Mouse (Mus musculus): ENCODE measurements at regions not wholly inside any gene's neighbourhood (a gene's known extent, or its start where the extent isn't known, plus 50 kb on each side); places are given as distances from the start of the nearest gene placed in this dataset.

DNA sequence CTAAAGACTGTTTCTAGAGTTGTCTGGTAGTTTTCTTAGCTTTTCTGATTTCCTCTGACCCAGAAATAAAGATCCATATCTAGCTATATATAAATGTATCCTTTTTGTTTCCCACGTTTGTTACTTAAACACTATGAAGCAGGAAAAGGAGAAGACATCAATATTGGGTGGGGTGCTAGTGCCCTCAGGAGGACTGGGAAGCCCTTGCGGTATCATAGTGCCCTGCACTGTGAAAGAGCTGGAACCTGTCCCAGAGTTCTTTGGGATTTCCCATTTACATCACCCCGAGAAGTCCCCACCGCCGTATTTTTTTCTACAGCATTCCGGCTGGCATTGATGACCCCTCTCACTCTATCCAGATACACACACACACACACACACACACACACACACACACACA, 119.3 kb upstream of the Hmgn3 start:
- 47% methylated on average over 6 of the region's 6 CpGs for WGBS
- no peak for DNase-seq
- Histone ChIP-seq H3K27ac (no peak overlapping the region), H3K36me3 (ENCODE audit: control insufficient read depth, insufficient read depth, low read length) (no peaks in the 10 kb centered on the region), H3K4me1 (ENCODE audit: control insufficient read depth, insufficient read depth, low read length) (no peaks in the 10 kb centered on the region), H3K4me3 (no peak overlapping the region), H3K27me3 (ENCODE audit: control insufficient read depth, insufficient read depth, low read length) (no peaks in the 10 kb centered on the region), H3K9ac (ENCODE audit: low read depth, low read length) (no peak overlapping the region), H3K79me2 (replicated peaks; ENCODE audit: control insufficient read depth, insufficient read depth, low read length) (no peaks in the 10 kb centered on the region)
- TF ChIP-seq EP300 (IDR thresholded peaks at IDR 0.05; ENCODE audit: insufficient read depth, low read depth, low read length) (no peak), POLR2A (IDR thresholded peaks at IDR 0.05; ENCODE audit: insufficient read depth, low read depth, low read length) (no peak), CTCF (IDR thresholded peaks at IDR 0.05) (peak; percentile 41)
- intact Hi-C loops (cut with DNase I) = no loop called here

DNA sequence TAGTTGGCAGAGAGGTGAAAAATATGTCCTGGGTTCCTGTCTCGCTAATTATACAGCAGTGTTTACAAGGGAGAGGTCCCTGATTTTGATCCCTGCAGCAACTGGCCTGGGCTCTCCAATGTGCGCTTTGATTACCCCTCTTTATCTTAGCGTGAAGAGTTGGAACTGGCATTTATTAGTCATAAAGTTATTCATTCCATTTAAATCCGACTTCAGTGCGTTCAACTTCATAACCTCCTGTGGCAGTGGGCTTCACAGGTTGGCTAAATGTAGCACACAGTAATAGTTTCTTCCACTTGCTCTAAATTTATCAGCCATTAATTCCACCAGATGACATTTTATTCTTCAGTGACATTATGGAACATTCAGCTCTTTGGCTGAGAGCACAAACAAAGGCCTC, 113.0 kb upstream of the Hmgn3 start:
- no peak overlapping the region for H3K9ac ChIP-seq (ENCODE audit: low read depth, low read length)
- H3K36me3 ChIP-seq (ENCODE audit: control insufficient read depth, insufficient read depth, low read length) = peaks cover 2% of the 10 kb centered on the region; the same call in 1 of the 2 replicates
- H3K27ac ChIP-seq = no peak overlapping the region
- intact Hi-C loops (cut with DNase I) = loop anchor here (5.0 kb wide), 1 partner anchor 88 kb away; no protein-coding TSS in a partner anchor
- TF ChIP-seq POLR2A (IDR thresholded peaks at IDR 0.05; ENCODE audit: insufficient read depth, low read depth, low read length) (no peak), EP300 (IDR thresholded peaks at IDR 0.05; ENCODE audit: insufficient read depth, low read depth, low read length) (no peak), CTCF (IDR thresholded peaks at IDR 0.05) (no peak)
- H3K4me3 ChIP-seq = no peak overlapping the region
- DNase-seq = no peak
- peaks cover 1% of the 10 kb centered on the region; the same call in 1 of the 2 replicates for H3K4me1 ChIP-seq (ENCODE audit: control insufficient read depth, insufficient read depth, low read length)
- WGBS = 84% methylated on average over 5 of the region's 5 CpGs
- no peaks in the 10 kb centered on the region for H3K79me2 ChIP-seq (replicated peaks; ENCODE audit: control insufficient read depth, insufficient read depth, low read length)
- H3K27me3 ChIP-seq (ENCODE audit: control insufficient read depth, insufficient read depth, low read length) = no peaks in the 10 kb centered on the region

DNA sequence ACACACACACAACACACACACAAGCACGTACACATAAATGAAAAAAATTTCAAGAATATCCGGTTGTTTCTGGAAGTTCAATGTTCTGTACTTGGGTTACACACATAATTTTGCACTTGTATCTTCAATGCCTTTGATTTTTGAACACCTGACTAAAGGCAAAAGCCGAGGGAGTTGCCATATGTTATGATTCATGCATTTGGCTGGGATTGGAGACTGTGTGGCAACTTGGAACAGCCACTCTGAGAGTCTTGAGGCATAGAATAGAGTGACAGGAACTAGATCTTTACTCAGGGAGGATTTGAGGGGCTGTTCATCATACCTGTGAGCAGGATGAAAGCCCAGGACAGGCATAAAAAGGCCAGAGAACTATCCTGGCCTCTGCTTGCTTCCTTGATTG, 112.5 kb upstream of the Hmgn3 start:
- DNase-seq = no peak
- Histone ChIP-seq H3K36me3 (ENCODE audit: control insufficient read depth, insufficient read depth, low read length) (peaks cover 2% of the 10 kb centered on the region; the same call in 1 of the 2 replicates), H3K4me1 (ENCODE audit: control insufficient read depth, insufficient read depth, low read length) (peaks cover 1% of the 10 kb centered on the region; the same call in 1 of the 2 replicates), H3K27ac (no peak overlapping the region), H3K79me2 (replicated peaks; ENCODE audit: control insufficient read depth, insufficient read depth, low read length) (no peaks in the 10 kb centered on the region), H3K4me3 (no peak overlapping the region), H3K9ac (ENCODE audit: low read depth, low read length) (no peak overlapping the region), H3K27me3 (ENCODE audit: control insufficient read depth, insufficient read depth, low read length) (no peaks in the 10 kb centered on the region)
- TF ChIP-seq EP300 (IDR thresholded peaks at IDR 0.05; ENCODE audit: insufficient read depth, low read depth, low read length) = no peak
- TF ChIP-seq POLR2A (IDR thresholded peaks at IDR 0.05; ENCODE audit: insufficient read depth, low read depth, low read length) = no peak
- TF ChIP-seq CTCF (IDR thresholded peaks at IDR 0.05) = no peak
- WGBS = 84% methylated on average over 3 of the region's 3 CpGs
- intact Hi-C loops (cut with DNase I) = loop anchor here (5.0 kb wide), 1 partner anchor 88 kb away; no protein-coding TSS in a partner anchor

GRCm38 (mm10) chr9:83258476-83258875, 112.0 kb upstream of the Hmgn3 start:
- H3K27me3 ChIP-seq (ENCODE audit: control insufficient read depth, insufficient read depth, low read length) = no peaks in the 10 kb centered on the region
- H3K36me3 ChIP-seq (ENCODE audit: control insufficient read depth, insufficient read depth, low read length) = peaks cover 2% of the 10 kb centered on the region; the same call in 1 of the 2 replicates
- WGBS = 67% methylated on average over 3 of the region's 3 CpGs
- H3K9ac ChIP-seq (ENCODE audit: low read depth, low read length) = no peak overlapping the region
- peaks cover 1% of the 10 kb centered on the region; the same call in 1 of the 2 replicates for H3K4me1 ChIP-seq (ENCODE audit: control insufficient read depth, insufficient read depth, low read length)
- DNase-seq = no peak
- no peak overlapping the region for H3K4me3 ChIP-seq
- intact Hi-C loops (cut with DNase I) = loop anchor here (5.0 kb wide), 1 partner anchor 89 kb away; no protein-coding TSS in a partner anchor
- peak overlapping the region; percentile 29; the same call in 1 of the 2 replicates for H3K27ac ChIP-seq
- no peak for TF ChIP-seq CTCF (IDR thresholded peaks at IDR 0.05)
- H3K79me2 ChIP-seq (replicated peaks; ENCODE audit: control insufficient read depth, insufficient read depth, low read length) = no peaks in the 10 kb centered on the region

- WGBS = 92% methylated on average over 6 of the region's 6 CpGs
- no peak for TF ChIP-seq EP300 (IDR thresholded peaks at IDR 0.05; ENCODE audit: insufficient read depth, low read depth, low read length)
- TF ChIP-seq CTCF (IDR thresholded peaks at IDR 0.05) = no peak
- no peak for TF ChIP-seq POLR2A (IDR thresholded peaks at IDR 0.05; ENCODE audit: insufficient read depth, low read depth, low read length)
- no peak overlapping the region for H3K4me3 ChIP-seq
- no peaks in the 10 kb centered on the region for H3K27me3 ChIP-seq (ENCODE audit: control insufficient read depth, insufficient read depth, low read length)
- peaks cover 1% of the 10 kb centered on the region; the same call in 1 of the 2 replicates for H3K4me1 ChIP-seq (ENCODE audit: control insufficient read depth, insufficient read depth, low read length)
- no peak for DNase-seq
- no peak overlapping the region for H3K27ac ChIP-seq
- intact Hi-C loops (cut with DNase I) = no loop called here
- peaks cover 2% of the 10 kb centered on the region; the same call in 1 of the 2 replicates for H3K36me3 ChIP-seq (ENCODE audit: control insufficient read depth, insufficient read depth, low read length)
- H3K9ac ChIP-seq (ENCODE audit: low read depth, low read length) = no peak overlapping the region
- H3K79me2 ChIP-seq (replicated peaks; ENCODE audit: control insufficient read depth, insufficient read depth, low read length) = no peaks in the 10 kb centered on the region
These were observed 107.9 kb upstream of the Hmgn3 start for GRCm38 (mm10) chr9:83254356-83254755.

GRCm38 (mm10) chr9:83253789-83254188, 107.3 kb upstream of the Hmgn3 start:
- intact Hi-C loops (cut with DNase I) = no loop called here
- no peak for DNase-seq
- Histone ChIP-seq H3K9ac (ENCODE audit: low read depth, low read length) (no peak overlapping the region), H3K4me1 (ENCODE audit: control insufficient read depth, insufficient read depth, low read length) (peaks cover 1% of the 10 kb centered on the region; the same call in 1 of the 2 replicates), H3K27me3 (ENCODE audit: control insufficient read depth, insufficient read depth, low read length) (no peaks in the 10 kb centered on the region), H3K4me3 (no peak overlapping the region), H3K36me3 (ENCODE audit: control insufficient read depth, insufficient read depth, low read length) (peaks cover 2% of the 10 kb centered on the region; the same call in 1 of the 2 replicates), H3K27ac (no peak overlapping the region), H3K79me2 (replicated peaks; ENCODE audit: control insufficient read depth, insufficient read depth, low read length) (no peaks in the 10 kb centered on the region)
- TF ChIP-seq POLR2A (IDR thresholded peaks at IDR 0.05; ENCODE audit: insufficient read depth, low read depth, low read length) (no peak), CTCF (IDR thresholded peaks at IDR 0.05) (no peak), EP300 (IDR thresholded peaks at IDR 0.05; ENCODE audit: insufficient read depth, low read depth, low read length) (no peak)
- 93% methylated on average over 11 of the region's 11 CpGs for WGBS

All from heart, adult 2 months (tissue).